Mouse (Mus musculus) urinary bladder, postnatal 4 days (tissue): Measurements from ENCODE around the gene Gpr61.

Source experiments
- DNase-seq, 2 experiments: peaks; one replicate each; pipeline ENCODE4 v3.0.0; 2021 to 2022; ENCODE audit warnings: low spot score in 2 of 2

The Gpr61 gene

DNA sequence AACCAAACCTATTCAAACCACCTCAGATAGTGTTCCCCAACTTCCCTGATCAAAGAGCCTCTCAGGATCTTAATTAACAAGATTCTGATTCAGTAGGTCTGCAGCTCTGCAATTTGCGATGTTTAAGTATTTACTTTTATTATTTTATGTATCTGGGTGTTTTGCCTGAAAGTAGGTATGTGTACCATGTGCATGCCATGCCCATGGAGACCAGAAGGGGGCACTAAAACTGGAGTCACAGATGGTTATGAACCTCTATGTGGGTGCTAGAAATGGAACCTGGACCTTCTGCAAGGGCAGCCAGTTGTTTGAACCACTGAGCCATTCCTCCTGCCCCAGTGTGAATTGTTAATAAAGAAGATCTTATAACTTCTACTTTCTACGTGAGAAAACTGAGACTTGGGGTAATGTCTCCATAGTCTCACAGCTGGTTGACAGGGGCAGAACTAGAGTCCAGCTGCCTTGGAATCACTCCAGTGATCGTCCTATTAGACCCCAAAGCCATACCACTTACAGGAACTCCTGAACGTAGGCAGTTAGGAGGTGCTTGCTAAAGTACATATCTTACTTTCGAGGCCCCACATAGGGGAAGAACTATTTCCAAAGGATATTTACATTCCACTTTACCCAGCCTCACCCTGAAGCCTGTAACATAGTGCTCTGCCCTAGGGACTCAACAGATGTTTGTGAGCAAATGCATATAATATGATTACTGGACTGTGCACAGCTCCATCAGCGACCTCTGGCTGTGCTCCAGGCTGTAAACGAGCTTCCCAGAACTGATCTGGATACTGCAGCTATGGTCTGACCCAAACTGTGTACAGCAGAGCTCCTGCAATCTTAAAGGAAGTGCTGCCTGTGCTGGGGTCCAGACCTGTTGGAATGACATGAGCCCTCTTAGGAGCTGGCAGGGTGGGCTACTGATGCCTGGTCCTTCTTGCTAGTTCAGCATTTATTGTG, 24.4 kb upstream of the Gpr61 start:
- DNase-seq: no peak

DNA sequence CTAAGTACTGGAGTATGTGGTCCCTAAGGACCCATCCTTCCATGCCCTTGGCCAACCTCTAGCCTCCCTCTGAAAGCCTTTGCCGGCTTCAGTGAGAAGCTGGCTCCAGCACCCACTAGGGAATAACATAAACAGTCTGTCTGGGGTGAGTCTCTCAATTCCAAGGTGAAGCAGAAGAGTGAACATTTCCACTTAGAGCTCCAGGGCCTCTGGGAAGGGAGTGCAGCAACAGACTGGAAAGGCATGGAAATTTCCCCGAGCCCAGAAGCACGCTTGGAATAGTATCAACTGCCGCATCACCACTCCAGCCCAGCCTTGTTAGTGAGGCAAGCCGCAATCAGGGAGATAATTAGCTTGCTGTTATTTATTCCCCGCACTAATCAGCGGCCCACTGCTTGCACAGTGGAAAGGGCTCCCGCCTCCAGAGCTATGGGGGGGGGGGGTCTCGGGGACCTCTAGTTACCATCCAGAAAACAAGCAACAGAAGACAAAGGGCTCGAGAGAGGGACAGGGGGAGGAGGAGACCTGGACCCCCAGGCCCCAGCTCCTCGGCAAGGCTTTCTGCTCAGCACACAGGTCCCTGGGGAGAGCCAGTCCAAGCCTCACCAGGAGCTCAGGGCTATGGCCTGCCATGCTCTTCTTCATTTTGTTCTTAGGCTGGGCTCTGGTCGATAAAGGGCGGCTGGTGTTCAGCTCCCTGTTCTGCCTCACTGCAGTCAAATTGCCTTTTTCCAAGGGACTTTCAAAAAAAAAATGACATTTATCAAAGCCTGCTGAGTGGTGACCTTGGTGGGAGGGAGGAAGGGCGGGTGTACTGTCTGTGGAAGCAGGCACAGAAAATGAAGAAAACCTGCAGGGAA, 20.2 kb upstream of the Gpr61 start:
- peak in 1 of 2 experiments; percentile 58 for DNase-seq

DNA sequence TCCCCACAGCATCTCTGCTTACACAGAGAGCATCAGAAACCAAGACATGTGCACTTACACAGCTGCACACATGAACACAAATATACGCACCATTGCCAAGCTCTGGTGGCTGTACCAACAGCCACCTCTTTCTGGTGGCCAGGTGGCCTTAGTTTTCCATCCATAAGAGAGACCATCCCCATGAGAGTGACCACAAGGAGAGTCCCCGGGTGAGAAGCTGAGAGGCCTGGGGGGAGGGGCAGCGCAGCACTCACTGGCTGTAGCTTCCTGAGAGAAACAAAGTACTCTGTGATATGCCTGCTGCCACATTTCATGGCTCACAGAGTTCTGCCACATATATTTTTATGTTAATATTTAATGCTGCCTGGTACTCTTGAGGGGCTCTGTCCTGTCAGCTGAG, 14.5 kb upstream of the Gpr61 start:
- no peak for DNase-seq

DNA sequence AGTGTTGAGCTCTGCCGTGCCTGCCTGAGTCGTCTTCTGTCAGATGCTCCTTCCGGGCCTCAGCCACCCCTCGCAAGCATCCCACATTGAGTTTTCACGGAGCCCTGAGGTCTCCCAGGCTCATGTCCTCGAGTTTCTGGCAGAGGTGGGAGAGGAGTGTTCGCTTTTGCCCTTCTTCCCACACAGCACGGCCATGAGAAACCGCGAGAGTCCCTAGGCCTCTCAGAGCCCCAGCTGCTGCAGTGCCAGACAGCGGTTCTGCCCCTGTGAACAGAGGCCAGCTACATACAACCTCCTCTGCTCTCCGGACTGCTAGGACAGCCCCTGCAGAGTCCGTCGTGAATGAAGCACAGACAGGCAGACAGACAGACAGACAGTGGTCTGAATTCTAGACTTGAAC, 12.8 kb upstream of the Gpr61 start:
- no peak for DNase-seq

DNA sequence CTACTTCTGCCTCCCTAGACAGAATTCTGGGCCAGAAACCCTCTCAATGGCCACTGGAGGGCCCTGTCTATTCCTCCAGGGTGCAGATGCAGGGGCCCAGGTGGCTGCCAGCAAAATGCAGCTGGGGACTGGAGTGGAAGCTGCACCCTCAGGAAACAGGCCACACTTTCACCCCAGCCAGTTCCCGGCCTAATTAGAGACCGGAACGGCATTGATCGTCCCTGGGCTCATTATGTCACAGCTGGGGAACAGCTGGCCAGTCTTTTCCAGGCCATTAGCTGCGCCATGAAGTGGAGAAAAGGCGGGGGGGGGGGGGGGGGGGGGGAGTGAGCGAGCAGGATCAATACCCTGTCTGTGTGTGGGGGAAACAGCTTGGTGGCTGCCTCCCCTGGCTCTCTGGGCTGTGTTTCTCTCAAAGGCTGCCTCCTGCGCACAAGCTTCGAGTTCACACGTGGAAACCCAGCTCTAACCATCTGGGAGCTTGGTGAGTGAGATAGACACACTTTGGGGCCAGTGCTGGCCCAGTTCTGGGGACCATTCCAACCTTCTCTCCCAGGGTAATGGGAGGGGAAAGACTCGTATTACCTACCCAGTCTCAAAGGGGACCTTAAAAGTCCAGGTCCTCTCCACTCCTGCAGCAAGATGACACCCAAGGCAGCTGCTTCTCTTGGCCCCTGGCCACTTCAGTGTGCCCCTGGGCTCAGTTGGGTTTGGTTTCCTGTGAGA, 12.0 kb upstream of the Gpr61 start:
- DNase-seq: peak in 1 of 2 experiments; percentile 69

- DNase-seq: no peak
Measured at GRCm38 (mm10) chr3:108165532-108166315, 11.0 kb upstream of the Gpr61 start.

DNA sequence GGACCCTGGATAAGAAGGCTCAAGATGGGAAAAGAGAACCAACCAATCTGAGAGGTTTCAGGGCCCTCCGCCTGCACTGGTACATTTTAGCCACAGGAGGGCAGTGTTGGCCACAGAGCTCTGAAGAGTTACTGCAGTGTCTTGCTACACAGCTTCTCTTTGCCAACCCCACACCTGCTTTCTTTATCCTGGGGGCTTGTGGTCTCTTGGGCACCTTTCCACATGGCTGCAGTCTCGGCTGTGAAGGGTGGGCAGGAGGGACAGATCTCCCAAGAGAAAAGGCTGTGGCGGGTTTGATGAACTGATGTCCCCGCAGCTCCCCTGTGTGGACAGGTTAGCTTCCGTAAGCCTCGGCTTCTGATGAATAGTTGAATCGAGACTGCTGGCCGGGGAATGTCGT, 10.1 kb upstream of the Gpr61 start:
- peak; percentile 69 to 81 for DNase-seq

DNA sequence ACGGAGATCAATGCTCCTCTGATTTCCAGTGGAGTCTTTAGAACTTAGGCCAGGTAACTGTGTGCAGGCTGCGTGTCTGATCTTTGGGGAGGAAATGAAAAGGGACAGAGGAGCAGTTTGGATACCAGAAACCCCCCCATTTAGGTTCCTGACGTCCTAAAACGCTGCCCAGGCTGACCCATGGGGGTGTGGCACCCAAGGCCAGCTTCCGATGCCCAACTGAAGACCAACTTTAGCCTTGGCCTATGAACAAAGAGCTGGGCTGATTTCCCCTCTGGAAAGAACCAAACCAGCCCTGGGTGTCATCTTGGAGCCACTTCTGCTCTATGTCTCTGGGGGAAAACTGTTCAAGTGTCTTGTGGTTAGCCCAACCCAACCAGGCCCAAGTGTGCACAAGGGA, 9.4 kb upstream of the Gpr61 start:
- no peak for DNase-seq

GRCm38 (mm10) chr3:108158383-108159037, 3.8 kb upstream of the Gpr61 start:
- no peak for DNase-seq

DNA sequence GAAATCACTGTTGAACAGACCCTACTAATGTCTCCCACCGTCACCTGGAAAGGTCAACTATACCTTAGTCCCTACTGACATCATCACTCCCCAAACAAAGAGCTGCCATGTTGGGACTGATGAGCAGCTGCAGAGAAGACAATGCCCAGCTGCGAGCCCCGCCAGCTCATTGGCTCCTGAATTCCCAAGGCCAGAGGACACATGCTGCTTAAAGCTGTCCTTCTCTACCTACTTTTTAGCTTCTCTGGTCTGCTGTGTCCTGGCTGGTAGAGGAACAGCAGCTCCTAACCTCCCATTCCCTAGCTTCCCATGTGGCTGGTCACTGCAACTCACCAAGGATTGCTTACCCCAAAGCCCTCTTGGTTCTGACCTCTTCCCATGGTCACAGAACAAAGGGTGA, 2.4 kb downstream of the Gpr61 start:
- DNase-seq: no peak

- peak; percentile 76 to 89 for DNase-seq
Measured at GRCm38 (mm10) chr3:108147386-108148235, 7.1 kb downstream of the Gpr61 start.

- no peak for DNase-seq
Measured at GRCm38 (mm10) chr3:108146671-108147070, 8.0 kb downstream of the Gpr61 start.

GRCm38 (mm10) chr3:108145534-108146445, 8.9 kb downstream of the Gpr61 start, which contains the start of gene Gnai3:
Gene Gnai3, minus strand, starts transcription at chr3:108146146.
- peak; percentile 84 to 89 for DNase-seq

GRCm38 (mm10) chr3:108140786-108141185, 13.9 kb downstream of the Gpr61 start:
- DNase-seq: no peak

DNA sequence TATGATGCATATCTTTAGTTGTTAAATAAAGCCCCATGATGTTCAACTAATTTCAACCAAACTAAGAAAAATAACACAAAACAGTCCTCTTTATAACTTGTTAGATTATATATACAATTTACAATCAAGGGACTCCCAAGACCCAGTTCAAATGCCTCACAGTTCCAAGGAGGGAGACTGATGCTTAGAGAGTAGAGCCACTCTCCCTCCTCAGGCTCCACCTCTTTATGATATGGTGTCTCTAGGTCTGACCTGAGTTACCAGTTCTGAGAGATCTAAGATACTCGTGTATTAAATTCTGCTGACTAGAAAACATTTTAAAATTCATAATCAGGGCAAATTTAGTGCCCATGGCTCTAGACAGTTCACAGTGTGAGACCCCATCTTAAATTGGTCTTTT, 15.6 kb downstream of the Gpr61 start:
- DNase-seq: no peak

GRCm38 (mm10) chr3:108134701-108135100, 20.0 kb downstream of the Gpr61 start:
- no peak for DNase-seq

DNA sequence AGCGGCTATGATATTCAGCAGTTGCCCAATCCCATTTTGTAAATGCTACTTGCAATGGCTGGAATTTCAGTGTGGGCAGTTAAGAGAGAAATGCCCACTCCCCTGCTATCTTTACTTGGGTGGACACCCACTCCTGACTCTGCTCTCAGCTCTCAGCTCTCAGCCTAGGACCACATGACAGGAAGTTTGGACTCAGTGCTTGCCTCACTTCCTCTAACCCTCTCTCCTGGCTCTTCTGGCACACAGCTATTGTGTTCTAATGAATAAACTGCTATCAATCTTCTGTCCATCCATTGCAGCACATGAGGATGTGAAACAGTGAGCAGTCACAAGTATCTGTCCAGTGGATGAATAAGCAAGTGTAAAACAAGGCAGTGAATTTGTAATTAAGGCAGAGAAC, 22.2 kb downstream of the Gpr61 start:
- no peak for DNase-seq

DNA sequence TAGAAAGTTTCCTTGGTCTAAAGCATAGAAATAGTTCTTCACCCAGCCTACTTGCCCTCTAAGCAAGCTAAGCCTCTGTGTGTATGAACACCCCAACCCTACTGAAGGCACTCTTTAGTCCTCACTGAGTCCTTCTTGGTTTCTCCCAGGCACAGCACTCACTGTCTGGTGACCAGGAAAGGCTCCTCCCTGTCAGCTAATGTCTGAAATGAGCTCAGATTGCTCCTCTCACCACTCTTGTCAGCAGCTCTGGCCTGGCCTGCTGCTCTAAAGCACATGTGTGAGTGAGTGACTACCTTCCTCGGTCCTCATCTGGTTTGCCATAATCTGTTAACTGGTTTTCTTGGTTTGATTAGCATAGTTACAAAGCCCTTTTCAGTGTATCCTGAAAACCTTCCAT, 22.9 kb downstream of the Gpr61 start:
- no peak for DNase-seq
